Mouse (Mus musculus) adrenal gland, postnatal 36 days (tissue): ENCODE measurements around the gene Zfp207. TPM values are rescaled to one million over a fixed set of nuclear protein-coding genes. Genes with fewer than 3 reads are reported as not detected.
A peak's percentile ranks its signal among the peaks of the same experiment; 100 is the strongest.
"Not testable (repeated sequence)": the region's sequence is repeated elsewhere in the genome, so short reads cannot be mapped to it uniquely, and the experiment has no call there.

ENCODE experiments used
- DNase-seq, 2 experiments: peaks; one replicate each; pipeline ENCODE4 v3.0.0; 2021; ENCODE audit warnings: mixed read lengths in 1 of 2
- long read RNA-seq, 2 experiments: library from polyadenylated mRNA; stranded (forward); transcript quantifications; one replicate each; pipeline ENCODE4 v2.0.0; 2021; ENCODE audit warnings: borderline sequencing depth in 2 of 2
- total RNA-seq, 2 experiments: library from RNA; stranded (reverse); gene quantifications; 2 replicates each; pipeline ENCODE4 v1.2.3; 2021

Zfp207 gene
- total RNA-seq, result 100 to 1,000 TPM; 122 to 136 TPM
- long read RNA-seq, experiment 1, transcript Zfp207-201 (11 exons, 2,245 nt), result major isoform, 14 of 27 reads
- long read RNA-seq, experiment 1, partial matches to known transcripts, result 7 of 27 reads
- long read RNA-seq, experiment 1, other reads (novel, unspliced or antisense), result 5 of 27 reads
- long read RNA-seq, experiment 2, transcript Zfp207-201 (11 exons, 2,245 nt), result major isoform, 13 of 23 reads
- long read RNA-seq, experiment 2, partial matches to known transcripts, result 1 of 23 reads
- long read RNA-seq, experiment 2, other reads (novel, unspliced or antisense), result 6 of 23 reads

- DNase-seq, result peak; percentile 98 to 99
Observed at GRCm38 (mm10) chr11:80383019-80383625, at the start of gene Zfp207. TSS of gene Zfp207 (plus strand) at chr11:80383279.

GRCm38 (mm10) chr11:80335609-80336350 lies 47.3 kb upstream of the Zfp207 start:
- peak; percentile 62 to 68 for DNase-seq

- peak; percentile 58 to 67 for DNase-seq
Observed at GRCm38 (mm10) chr11:80336351-80336730, 46.7 kb upstream of the Zfp207 start.

- no peak for DNase-seq
Observed at GRCm38 (mm10) chr11:80342482-80342881, 40.6 kb upstream of the Zfp207 start.

- peak; percentile 86 to 92 for DNase-seq
Observed at GRCm38 (mm10) chr11:80351832-80352430, 31.1 kb upstream of the Zfp207 start.

- peak in 1 of 2 experiments; percentile 16 for DNase-seq
Observed at GRCm38 (mm10) chr11:80354832-80355231, 28.2 kb upstream of the Zfp207 start.

GRCm38 (mm10) chr11:80368949-80369348 lies 14.1 kb upstream of the Zfp207 start:
- no peak for DNase-seq

GRCm38 (mm10) chr11:80376651-80377050 lies 6.4 kb upstream of the Zfp207 start:
- no peak for DNase-seq

- DNase-seq, result peak; percentile 88 to 91
Observed at GRCm38 (mm10) chr11:80377712-80378451, 5.2 kb upstream of the Zfp207 start, which contains the start of gene 5730455P16Rik. TSS of gene 5730455P16Rik (minus strand) at chr11:80378034.

GRCm38 (mm10) chr11:80378452-80379068 lies 4.5 kb upstream of the Zfp207 start:
- DNase-seq, result not testable (repeated sequence)

GRCm38 (mm10) chr11:80379184-80379583 lies 3.9 kb upstream of the Zfp207 start:
- not testable (repeated sequence) for DNase-seq

- DNase-seq, result peak; percentile 28 to 43
Observed at GRCm38 (mm10) chr11:80382626-80383018, 457 bp upstream of the Zfp207 start.

- peak; percentile 43 to 47 for DNase-seq
Observed at GRCm38 (mm10) chr11:80383626-80384046, 557 bp downstream of the Zfp207 start.

- DNase-seq, result peak in 1 of 2 experiments; percentile 12
Observed at GRCm38 (mm10) chr11:80384461-80384860, 1.4 kb downstream of the Zfp207 start.

GRCm38 (mm10) chr11:80385055-80385454 lies 2.0 kb downstream of the Zfp207 start:
- DNase-seq, result no peak

GRCm38 (mm10) chr11:80386790-80387189 lies 3.7 kb downstream of the Zfp207 start:
- no peak for DNase-seq

- no peak for DNase-seq
Observed at GRCm38 (mm10) chr11:80389885-80390284, 6.8 kb downstream of the Zfp207 start.

GRCm38 (mm10) chr11:80391407-80392120 lies 8.5 kb downstream of the Zfp207 start:
- DNase-seq, result no peak

- DNase-seq, result no peak
Observed at GRCm38 (mm10) chr11:80395930-80396329, 12.9 kb downstream of the Zfp207 start.

- DNase-seq, result no peak
Observed at GRCm38 (mm10) chr11:80396617-80397016, 13.5 kb downstream of the Zfp207 start.
